Mouse (Mus musculus): Measurements from ENCODE around the gene Camk2g. TPM values are rescaled to one million over a fixed set of nuclear protein-coding genes. Genes with fewer than 3 reads are reported as not detected.

Camk2g gene
- total and polyA plus RNA-seq, 3 experiments, result 36.8 to 41.0 (median 37.0) TPM

- peaks cover 30% of the 10 kb centered on the region for H3K4me1 ChIP-seq (ENCODE audit: control insufficient read depth, insufficient read depth, low read length)
- peaks cover 6% of the 10 kb centered on the region for H3K79me2 ChIP-seq (replicated peaks; ENCODE audit: control insufficient read depth, insufficient read depth, low read length)
- no peak for TF ChIP-seq CTCF (IDR thresholded peaks at IDR 0.05)
- TF ChIP-seq POLR2A (IDR thresholded peaks at IDR 0.05; ENCODE audit: insufficient read depth, low read depth, low read length), result no peak
- no peak for TF ChIP-seq EP300 (IDR thresholded peaks at IDR 0.05; ENCODE audit: insufficient read depth, low read depth, low read length)
- H3K27me3 ChIP-seq (ENCODE audit: control insufficient read depth, insufficient read depth, low read length), result no peaks in the 10 kb centered on the region
- H3K36me3 ChIP-seq (ENCODE audit: control insufficient read depth, insufficient read depth, low read length), result peaks cover 11% of the 10 kb centered on the region; the same call in 1 of the 2 replicates
- H3K9ac ChIP-seq (ENCODE audit: low read depth, low read length), result no peak overlapping the region
- DNase-seq, result no peak
- intact Hi-C loops (cut with DNase I), result no loop called here
- H3K27ac ChIP-seq, result no peak overlapping the region; the same call in 1 of the 2 replicates
- WGBS, result 59% methylated on average over 4 of the region's 4 CpGs
- H3K4me3 ChIP-seq, result no peak overlapping the region
Observed at GRCm38 (mm10) chr14:20789593-20789992, 4.3 kb downstream of the Camk2g start.

DNA sequence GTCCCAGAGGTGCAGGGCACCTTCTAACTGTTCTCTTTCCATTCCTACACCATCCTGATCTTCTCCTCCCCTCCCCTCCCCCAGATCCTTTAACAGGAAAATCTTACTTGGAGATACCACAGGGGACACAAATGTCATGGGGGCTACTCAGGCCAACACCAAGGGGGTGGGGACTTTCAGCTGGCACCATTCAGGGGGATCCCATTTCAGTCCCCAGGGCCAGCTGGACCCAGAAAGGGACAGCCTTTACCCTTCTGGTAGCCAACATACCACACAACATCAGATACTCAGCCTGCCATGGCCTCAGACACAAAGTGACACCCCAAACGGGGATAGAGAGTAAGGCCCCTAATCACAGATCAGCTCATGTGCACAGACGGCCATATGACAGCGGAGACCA lies 5.7 kb downstream of the Camk2g start:
- intact Hi-C loops (cut with DNase I), result no loop called here
- WGBS, result 64% methylated on average over 3 of the region's 3 CpGs
- no peak overlapping the region for H3K27ac ChIP-seq
- DNase-seq, result no peak
- no peaks in the 10 kb centered on the region for H3K27me3 ChIP-seq (ENCODE audit: control insufficient read depth, insufficient read depth, low read length)
- H3K79me2 ChIP-seq (replicated peaks; ENCODE audit: control insufficient read depth, insufficient read depth, low read length), result peaks cover 6% of the 10 kb centered on the region
- peaks cover 11% of the 10 kb centered on the region; the same call in 1 of the 2 replicates for H3K36me3 ChIP-seq (ENCODE audit: control insufficient read depth, insufficient read depth, low read length)
- peaks cover 29% of the 10 kb centered on the region for H3K4me1 ChIP-seq (ENCODE audit: control insufficient read depth, insufficient read depth, low read length)
- TF ChIP-seq CTCF (IDR thresholded peaks at IDR 0.05), result no peak
- TF ChIP-seq EP300 (IDR thresholded peaks at IDR 0.05; ENCODE audit: insufficient read depth, low read depth, low read length), result no peak
- TF ChIP-seq POLR2A (IDR thresholded peaks at IDR 0.05; ENCODE audit: insufficient read depth, low read depth, low read length), result no peak
- no peak overlapping the region for H3K4me3 ChIP-seq
- no peak overlapping the region for H3K9ac ChIP-seq (ENCODE audit: low read depth, low read length)

DNA sequence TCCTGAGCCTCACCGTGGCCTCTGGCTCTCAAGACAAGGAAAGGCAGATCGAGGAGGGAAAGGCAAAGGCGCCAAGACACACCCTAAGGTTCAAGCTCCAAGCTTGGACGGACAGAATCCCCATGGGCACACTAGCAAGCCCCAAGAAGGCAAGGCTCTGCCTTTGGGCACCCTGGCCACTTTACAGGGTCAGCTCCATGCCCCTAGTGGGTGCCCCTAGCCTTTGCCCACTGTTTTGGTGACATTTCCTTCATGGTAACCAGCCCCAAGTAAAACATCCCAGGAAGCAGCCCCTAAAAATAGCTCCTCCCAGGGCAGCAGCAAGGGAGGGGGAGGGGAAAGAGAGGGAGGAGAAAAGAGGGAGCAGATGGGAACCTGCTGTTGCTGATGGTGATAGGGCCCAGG lies 7.3 kb downstream of the Camk2g start:
- intact Hi-C loops (cut with DNase I), result no loop called here
- Histone ChIP-seq H3K27ac (peak overlapping the region; percentile 64), H3K27me3 (ENCODE audit: control insufficient read depth, insufficient read depth, low read length) (no peaks in the 10 kb centered on the region), H3K4me1 (ENCODE audit: control insufficient read depth, insufficient read depth, low read length) (peaks cover 26% of the 10 kb centered on the region), H3K36me3 (ENCODE audit: control insufficient read depth, insufficient read depth, low read length) (peaks cover 11% of the 10 kb centered on the region), H3K79me2 (replicated peaks; ENCODE audit: control insufficient read depth, insufficient read depth, low read length) (peaks cover 1% of the 10 kb centered on the region; the same call in 1 of the 2 replicates), H3K9ac (ENCODE audit: low read depth, low read length) (no peak overlapping the region), H3K4me3 (no peak overlapping the region)
- peak; percentile 43 to 54 for DNase-seq
- TF ChIP-seq CTCF (IDR thresholded peaks at IDR 0.05), result no peak
- TF ChIP-seq EP300 (IDR thresholded peaks at IDR 0.05; ENCODE audit: insufficient read depth, low read depth, low read length), result no peak
- TF ChIP-seq POLR2A (IDR thresholded peaks at IDR 0.05; ENCODE audit: insufficient read depth, low read depth, low read length), result no peak
- 34% methylated on average over 4 of the region's 4 CpGs for WGBS

GRCm38 (mm10) chr14:20786020-20786419 lies 7.9 kb downstream of the Camk2g start:
- WGBS, result 62% methylated on average over 5 of the region's 5 CpGs
- H3K4me3 ChIP-seq, result no peak overlapping the region
- peak overlapping the region; percentile 64 for H3K27ac ChIP-seq
- H3K4me1 ChIP-seq (ENCODE audit: control insufficient read depth, insufficient read depth, low read length), result peaks cover 26% of the 10 kb centered on the region
- intact Hi-C loops (cut with DNase I), result no loop called here
- no peaks in the 10 kb centered on the region for H3K27me3 ChIP-seq (ENCODE audit: control insufficient read depth, insufficient read depth, low read length)
- DNase-seq, result no peak
- no peak for TF ChIP-seq EP300 (IDR thresholded peaks at IDR 0.05; ENCODE audit: insufficient read depth, low read depth, low read length)
- no peak for TF ChIP-seq CTCF (IDR thresholded peaks at IDR 0.05)
- TF ChIP-seq POLR2A (IDR thresholded peaks at IDR 0.05; ENCODE audit: insufficient read depth, low read depth, low read length), result no peak
- peaks cover 1% of the 10 kb centered on the region; the same call in 1 of the 2 replicates for H3K79me2 ChIP-seq (replicated peaks; ENCODE audit: control insufficient read depth, insufficient read depth, low read length)
- no peak overlapping the region for H3K9ac ChIP-seq (ENCODE audit: low read depth, low read length)
- H3K36me3 ChIP-seq (ENCODE audit: control insufficient read depth, insufficient read depth, low read length), result peaks cover 11% of the 10 kb centered on the region

- TF ChIP-seq CTCF (IDR thresholded peaks at IDR 0.05) (no peak), POLR2A (IDR thresholded peaks at IDR 0.05; ENCODE audit: insufficient read depth, low read depth, low read length) (no peak), EP300 (IDR thresholded peaks at IDR 0.05; ENCODE audit: insufficient read depth, low read depth, low read length) (no peak)
- no peaks in the 10 kb centered on the region for H3K27me3 ChIP-seq (ENCODE audit: control insufficient read depth, insufficient read depth, low read length)
- H3K4me1 ChIP-seq (ENCODE audit: control insufficient read depth, insufficient read depth, low read length), result peaks cover 24% of the 10 kb centered on the region
- DNase-seq, result no peak
- H3K36me3 ChIP-seq (ENCODE audit: control insufficient read depth, insufficient read depth, low read length), result peaks cover 14% of the 10 kb centered on the region
- intact Hi-C loops (cut with DNase I), result no loop called here
- no peak overlapping the region for H3K4me3 ChIP-seq
- peak overlapping the region; percentile 5; the same call in 1 of the 2 replicates for H3K9ac ChIP-seq (ENCODE audit: low read depth, low read length)
- H3K27ac ChIP-seq, result peak overlapping the region; percentile 64
- no peaks in the 10 kb centered on the region; the same call in 1 of the 2 replicates for H3K79me2 ChIP-seq (replicated peaks; ENCODE audit: control insufficient read depth, insufficient read depth, low read length)
- 43% methylated on average over 1 of the region's 1 CpGs for WGBS
Observed at GRCm38 (mm10) chr14:20785231-20785630, 8.7 kb downstream of the Camk2g start.

DNA sequence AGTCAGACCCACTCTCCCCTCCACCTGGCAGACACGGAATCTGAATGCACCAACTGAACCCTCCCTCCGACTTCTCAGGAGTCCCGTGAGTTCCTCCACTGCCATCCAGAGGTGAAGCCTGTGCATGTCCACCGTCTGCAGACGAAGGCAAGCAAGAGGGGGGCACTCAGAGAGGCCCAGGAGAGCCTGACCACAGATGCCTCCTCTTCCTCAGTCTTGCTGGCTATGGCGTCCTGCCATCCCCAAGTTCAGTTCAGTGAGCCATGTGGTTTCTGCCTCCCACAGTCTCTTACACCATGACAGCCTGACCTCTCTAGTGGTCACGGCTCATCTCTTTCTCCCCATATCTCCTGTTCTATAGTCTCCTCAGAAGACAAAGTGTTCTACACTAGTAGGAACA lies 9.2 kb downstream of the Camk2g start:
- Histone ChIP-seq H3K27ac (peak overlapping the region; percentile 36), H3K79me2 (replicated peaks; ENCODE audit: control insufficient read depth, insufficient read depth, low read length) (no peaks in the 10 kb centered on the region; the same call in 1 of the 2 replicates), H3K4me1 (ENCODE audit: control insufficient read depth, insufficient read depth, low read length) (peaks cover 22% of the 10 kb centered on the region), H3K27me3 (ENCODE audit: control insufficient read depth, insufficient read depth, low read length) (no peaks in the 10 kb centered on the region), H3K4me3 (no peak overlapping the region), H3K9ac (ENCODE audit: low read depth, low read length) (no peak overlapping the region), H3K36me3 (ENCODE audit: control insufficient read depth, insufficient read depth, low read length) (peaks cover 12% of the 10 kb centered on the region)
- intact Hi-C loops (cut with DNase I), result no loop called here
- TF ChIP-seq CTCF (IDR thresholded peaks at IDR 0.05) (peak; percentile 26), EP300 (IDR thresholded peaks at IDR 0.05; ENCODE audit: insufficient read depth, low read depth, low read length) (no peak)
- 47% methylated on average over 7 of the region's 7 CpGs for WGBS
- no peak for DNase-seq

Measured in heart, adult 2 months (tissue).